Mouse (Mus musculus) testis, adult 2 months (tissue): ENCODE results near the gene Rnf223. TPM values are rescaled to one million over a fixed set of nuclear protein-coding genes. Genes with fewer than 3 reads are reported as not detected.

ENCODE experiments used
- H3K27ac ChIP-seq: fragments of 200-500 bp; 2 replicates; pipeline ENCODE4 v1.5.1; 2012; ENCODE audit warnings: low read depth, low read length; ENCODE audit not compliant: control insufficient read depth, insufficient read depth
- H3K27me3 ChIP-seq: fragments of 200-500 bp; 2 replicates; pipeline ENCODE4 v1.6.1; 2012; ENCODE audit warnings: mild to moderate bottlenecking, low read length, moderate library complexity; ENCODE audit not compliant: control insufficient read depth, insufficient read depth
- H3K36me3 ChIP-seq: fragments of 200-500 bp; 2 replicates; pipeline ENCODE4 v1.6.1; 2012; ENCODE audit warnings: mild to moderate bottlenecking, low read length; ENCODE audit not compliant: control insufficient read depth, insufficient read depth
- H3K4me1 ChIP-seq: fragments of 200-500 bp; 2 replicates; pipeline ENCODE4 v1.6.1; 2012; ENCODE audit warnings: low read length; ENCODE audit not compliant: control insufficient read depth, insufficient read depth
- H3K4me3 ChIP-seq: fragments of 200-500 bp; 2 replicates; pipeline ENCODE4 v1.5.1; 2012; ENCODE audit warnings: low read depth, mild to moderate bottlenecking, low read length, moderate library complexity, mixed read lengths; ENCODE audit not compliant: control insufficient read depth
- CTCF ChIP-seq: fragments of 200-500 bp; IDR thresholded peaks from 2 replicates; pipeline ENCODE4 v1.5.1; 2012; ENCODE audit warnings: low read depth, mild to moderate bottlenecking, inconsistent platforms, low read length, moderate library complexity; ENCODE audit not compliant: control insufficient read depth, insufficient read depth, insufficient replicate concordance
- POLR2A ChIP-seq: fragments of 200-500 bp; IDR thresholded peaks from 2 replicates; pipeline ENCODE4 v1.6.1; 2012; ENCODE audit warnings: low read depth, mild to moderate bottlenecking, inconsistent platforms, low read length, moderate library complexity; ENCODE audit not compliant: control insufficient read depth
- polyA plus RNA-seq: library from polyadenylated mRNA; depleted of rRNA; stranded (reverse); fragments of >200 nt; gene quantifications from 2 replicates; pipeline ENCODE4 v1.2.3, GENCODE M21; 2012

Gene Rnf223
- polyA plus RNA-seq, 1 experiment: 0.72 TPM

DNA sequence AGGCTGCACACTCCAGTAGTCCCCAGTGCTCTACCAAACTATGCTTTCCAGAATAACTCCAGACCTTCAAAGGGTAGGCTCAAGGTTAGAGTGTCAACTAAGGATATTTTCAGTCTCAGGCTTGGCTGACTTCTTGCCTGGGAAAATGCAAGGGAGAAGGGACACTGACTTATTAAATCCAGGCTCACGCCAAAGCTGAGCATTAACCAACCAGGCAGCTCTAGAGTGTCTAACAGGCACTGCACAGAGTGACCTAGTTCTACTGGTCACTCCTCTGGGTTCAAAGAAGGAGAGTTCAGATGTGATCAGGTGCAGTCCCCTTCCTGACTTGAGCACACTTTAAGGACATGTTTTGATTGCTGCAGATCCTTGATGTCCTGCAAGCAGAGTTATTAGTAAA is 37.5 kb upstream of the Rnf223 start:
- Histone ChIP-seq H3K4me3 (no peak overlapping the region), H3K27me3 (no peaks in the 10 kb centered on the region), H3K4me1 (no peaks in the 10 kb centered on the region), H3K27ac (no peak overlapping the region), H3K36me3 (no peaks in the 10 kb centered on the region)
- TF ChIP-seq POLR2A: no peak
- TF ChIP-seq CTCF: no peak

DNA sequence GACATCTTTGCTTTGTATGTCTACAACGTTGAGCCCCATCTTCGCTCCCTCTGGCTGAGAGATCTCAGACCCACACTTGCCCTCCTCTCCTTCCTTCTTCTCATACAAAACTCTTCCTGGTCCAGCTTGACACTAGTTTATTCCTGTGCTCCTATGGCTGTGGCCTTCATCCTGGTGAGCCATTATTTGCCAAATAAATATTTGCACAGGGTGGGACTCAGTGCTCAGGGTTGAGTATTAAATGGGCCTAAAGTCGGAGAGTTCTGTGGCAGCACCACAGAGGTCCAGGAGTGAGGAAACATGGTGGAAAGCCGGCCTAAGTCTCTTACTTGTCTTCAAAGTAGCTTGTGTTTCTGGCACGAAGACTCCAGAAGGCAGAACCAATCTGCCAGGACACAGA is 36.6 kb upstream of the Rnf223 start:
- Histone ChIP-seq H3K27ac (no peak overlapping the region; the same call in 1 of the 2 replicates), H3K36me3 (no peaks in the 10 kb centered on the region), H3K27me3 (no peaks in the 10 kb centered on the region), H3K4me3 (no peak overlapping the region), H3K4me1 (no peaks in the 10 kb centered on the region)
- no peak for TF ChIP-seq POLR2A
- no peak for TF ChIP-seq CTCF

DNA sequence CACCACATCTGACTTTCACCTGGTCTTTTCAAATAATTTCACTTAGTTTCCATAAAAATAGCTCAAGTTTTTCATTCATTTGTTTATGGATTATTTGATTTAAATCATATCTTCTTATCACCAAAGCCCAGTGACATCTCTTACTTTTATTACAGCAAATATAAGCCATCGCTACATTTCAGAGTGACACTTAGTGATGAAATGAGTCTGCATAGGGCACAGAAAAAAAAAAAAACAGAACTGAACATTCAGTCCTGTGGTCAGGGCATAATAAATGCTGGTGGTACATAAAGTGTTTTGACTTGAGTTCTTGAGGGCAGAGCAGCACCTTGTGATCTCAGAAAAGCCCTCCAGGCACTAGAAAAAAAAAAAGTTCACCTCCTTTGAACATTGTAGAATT is 34.1 kb upstream of the Rnf223 start:
- H3K4me3 ChIP-seq: no peak overlapping the region
- H3K27me3 ChIP-seq: no peaks in the 10 kb centered on the region
- no peak for TF ChIP-seq POLR2A
- TF ChIP-seq CTCF: no peak
- no peaks in the 10 kb centered on the region for H3K36me3 ChIP-seq
- H3K27ac ChIP-seq: no peak overlapping the region
- no peaks in the 10 kb centered on the region for H3K4me1 ChIP-seq

DNA sequence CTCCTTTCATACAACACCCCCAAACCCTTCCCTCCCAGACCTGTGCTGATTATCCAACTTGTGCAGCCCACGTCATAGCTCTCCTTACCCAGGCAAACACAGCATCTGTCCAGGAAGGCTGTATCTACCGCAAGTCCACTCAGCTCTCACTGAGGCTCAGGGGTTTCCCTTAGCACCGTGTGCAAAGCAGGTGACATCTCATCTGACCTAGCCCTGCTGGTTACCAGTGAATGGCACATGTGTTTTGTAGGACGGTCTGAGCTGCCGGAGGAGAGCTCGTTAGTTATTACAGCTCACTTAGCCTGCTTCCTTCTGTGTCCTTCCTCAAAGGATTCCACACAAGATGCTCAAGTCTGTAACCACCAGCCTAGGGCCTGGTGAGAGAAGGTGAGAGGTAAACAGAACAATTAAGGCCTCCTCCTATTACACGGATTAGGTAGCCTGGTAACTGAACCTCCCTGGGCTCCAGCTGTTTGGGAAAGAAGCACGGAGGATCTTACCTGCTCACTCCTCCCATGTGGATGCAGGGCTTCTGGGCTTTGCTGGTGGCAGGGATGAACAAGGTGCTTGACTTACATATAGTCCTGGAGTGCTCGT is 32.4 kb upstream of the Rnf223 start:
- Histone ChIP-seq H3K27ac (no peak overlapping the region), H3K27me3 (no peaks in the 10 kb centered on the region), H3K36me3 (no peaks in the 10 kb centered on the region), H3K4me3 (no peak overlapping the region), H3K4me1 (no peaks in the 10 kb centered on the region)
- no peak for TF ChIP-seq CTCF
- TF ChIP-seq POLR2A: no peak

DNA sequence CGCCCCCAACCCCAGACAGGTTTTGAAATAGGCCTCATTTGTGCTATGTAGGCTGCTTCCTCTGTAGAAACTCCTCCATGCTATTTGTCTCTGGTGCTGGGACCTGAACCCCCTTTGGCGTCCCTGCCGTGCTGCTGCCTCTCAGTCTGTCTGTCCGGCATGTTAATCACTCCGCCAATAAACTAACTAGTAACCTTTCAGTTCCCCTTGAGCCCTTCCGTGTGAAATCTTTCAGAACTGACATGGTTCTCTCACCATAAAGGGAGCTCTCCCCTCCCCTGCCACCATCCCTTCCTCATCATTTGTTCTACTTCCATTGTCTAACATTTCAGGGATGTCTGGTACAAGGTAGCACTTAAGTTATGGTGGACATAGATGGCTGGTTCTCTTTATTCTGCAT is 30.9 kb upstream of the Rnf223 start:
- Histone ChIP-seq H3K4me1 (no peaks in the 10 kb centered on the region), H3K4me3 (no peak overlapping the region), H3K27me3 (no peaks in the 10 kb centered on the region), H3K36me3 (no peaks in the 10 kb centered on the region), H3K27ac (no peak overlapping the region)
- TF ChIP-seq CTCF (no peak), POLR2A (no peak)

DNA sequence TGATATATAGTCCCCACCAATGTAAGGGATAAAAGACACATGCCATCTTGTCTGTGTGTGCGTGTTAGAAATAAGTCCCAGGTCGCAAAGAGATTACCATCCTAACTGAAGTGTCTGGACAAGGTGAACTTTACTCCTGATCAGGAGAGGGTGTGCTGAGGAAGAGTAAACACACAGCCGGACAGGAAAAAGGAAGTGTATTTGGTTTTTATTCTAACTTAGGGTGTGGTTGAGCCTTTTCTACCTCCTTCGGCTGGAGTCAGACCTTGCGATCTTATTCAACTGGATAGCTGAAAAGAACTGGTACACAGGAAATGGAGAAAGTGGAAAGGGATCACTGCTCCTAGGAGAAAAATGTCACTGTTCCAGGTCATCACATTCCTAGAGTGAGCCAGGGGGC is 29.8 kb upstream of the Rnf223 start:
- TF ChIP-seq CTCF (no peak), POLR2A (no peak)
- no peaks in the 10 kb centered on the region for H3K4me1 ChIP-seq
- H3K4me3 ChIP-seq: no peak overlapping the region
- H3K27me3 ChIP-seq: no peaks in the 10 kb centered on the region
- H3K36me3 ChIP-seq: no peaks in the 10 kb centered on the region
- H3K27ac ChIP-seq: no peak overlapping the region

DNA sequence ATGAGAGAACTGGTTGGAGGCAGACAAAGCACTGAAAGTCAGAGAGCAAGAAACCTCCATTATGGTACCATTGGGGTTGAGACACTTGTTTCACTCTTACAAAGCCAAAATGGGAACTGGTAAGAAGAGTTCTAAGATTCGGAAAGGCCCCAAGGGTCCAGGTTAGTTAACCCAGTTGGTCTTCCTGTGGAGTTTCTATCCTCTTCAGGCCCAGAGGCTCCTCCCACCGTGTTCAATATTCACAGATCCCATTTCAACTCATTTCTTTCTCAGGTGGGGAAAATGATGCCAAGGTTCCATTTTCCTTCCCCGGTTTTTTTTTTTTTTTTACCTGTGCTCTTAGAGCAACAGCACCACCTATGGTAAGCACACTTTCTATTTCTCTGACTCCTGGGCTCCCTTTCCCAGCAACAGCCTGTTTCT is 28.8 kb upstream of the Rnf223 start:
- Histone ChIP-seq H3K4me3 (no peak overlapping the region), H3K36me3 (no peaks in the 10 kb centered on the region), H3K27ac (no peak overlapping the region), H3K4me1 (no peaks in the 10 kb centered on the region), H3K27me3 (no peaks in the 10 kb centered on the region)
- no peak for TF ChIP-seq POLR2A
- no peak for TF ChIP-seq CTCF

DNA sequence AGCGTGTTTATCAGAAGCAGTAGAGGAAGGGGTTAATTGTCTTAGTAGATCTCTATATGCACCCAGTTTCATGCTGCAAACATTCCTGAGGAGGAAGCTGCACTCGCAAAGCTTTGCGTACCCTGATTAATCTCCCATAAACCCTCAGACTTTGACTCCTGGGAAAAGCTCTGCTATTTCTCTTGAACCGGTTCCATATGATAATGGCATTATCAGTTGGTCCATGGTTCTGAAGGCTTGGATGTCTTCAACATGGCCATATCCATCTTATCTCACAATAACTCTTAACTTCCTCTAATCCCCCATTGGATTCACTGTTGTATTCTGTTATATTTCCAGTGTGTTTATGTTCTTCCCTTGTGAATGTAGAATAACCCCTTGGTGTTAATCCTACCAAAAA is 27.0 kb upstream of the Rnf223 start:
- H3K4me3 ChIP-seq: no peak overlapping the region

More for the DNA sequence above, 27.0 kb upstream of the Rnf223 start:
- TF ChIP-seq CTCF (no peak), POLR2A (no peak)
- Histone ChIP-seq H3K36me3 (no peaks in the 10 kb centered on the region), H3K27ac (no peak overlapping the region), H3K27me3 (no peaks in the 10 kb centered on the region), H3K4me1 (no peaks in the 10 kb centered on the region)
